Mouse (Mus musculus) kidney, embryonic 14.5 days (tissue): ENCODE data around the gene Tmem123. TPM values are rescaled to one million over a fixed set of nuclear protein-coding genes. Genes with fewer than 3 reads are reported as not detected.

Experiments used
- ATAC-seq: fragments of 200-750 bp; cut with Nextera tagmentation; 2 replicates; pipeline ENCODE4 v1.8.0; 2017; ENCODE audit warnings: moderate number of reproducible peaks, mild to moderate bottlenecking, moderate TSS enrichment, moderate library complexity; ENCODE audit not compliant: low FRiP score, low TSS enrichment
- H3K27ac ChIP-seq: fragments of 300-500 bp; sonication (generic); 2 replicates; pipeline ENCODE4 v1.5.1; 2014; ENCODE audit warnings: low read depth, mild to moderate bottlenecking, low read length, moderate library complexity, mixed read lengths
- H3K27me3 ChIP-seq: fragments of 300-500 bp; sonication (generic); 2 replicates; pipeline ENCODE4 v1.6.1; 2014; ENCODE audit warnings: mild to moderate bottlenecking, low read length; ENCODE audit not compliant: control insufficient read depth, insufficient read depth
- H3K36me3 ChIP-seq: fragments of 300-500 bp; sonication (generic); 2 replicates; pipeline ENCODE4 v1.6.1; 2014; ENCODE audit warnings: low read length, mixed read lengths; ENCODE audit not compliant: control insufficient read depth, insufficient read depth
- H3K4me1 ChIP-seq: fragments of 300-500 bp; sonication (generic); 2 replicates; pipeline ENCODE4 v1.6.1; 2014; ENCODE audit warnings: low read length, mixed read lengths; ENCODE audit not compliant: control insufficient read depth, insufficient read depth
- H3K4me2 ChIP-seq: fragments of 300-500 bp; sonication (generic); replicated peaks from 2 replicates; pipeline ENCODE4 v1.6.1; 2014; ENCODE audit warnings: low read depth, mild to moderate bottlenecking, low read length
- H3K4me3 ChIP-seq: fragments of 300-500 bp; sonication (generic); 2 replicates; pipeline ENCODE4 v1.5.1; 2014; ENCODE audit warnings: mild to moderate bottlenecking, low read length
- H3K9ac ChIP-seq: fragments of 300-500 bp; sonication (generic); 2 replicates; pipeline ENCODE4 v1.6.1; 2014; ENCODE audit warnings: low read depth, mild to moderate bottlenecking, low read length, moderate library complexity
- H3K9me3 ChIP-seq: fragments of 300-500 bp; sonication (generic); 2 replicates; pipeline ENCODE4 v1.6.1; 2016; ENCODE audit warnings: low read length; ENCODE audit not compliant: control insufficient read depth
- WGBS: fragments of 180-500 bp; shearing (Covaris S2); extraction: QIAGEN DNeasy Blood & Tissue Kit; methylation state at CpG from one replicate; pipeline ENCODE4 v1.1.7; 2014; 5-methylcytosine and 5-hydroxymethylcytosine counted together
- polyA plus RNA-seq: library from polyadenylated mRNA; unstranded; fragments of >200 nt; fragmentation: Nextera tagmentation; extraction: Ambion mirVana; gene quantifications from 2 replicates; pipeline ENCODE4 v1.2.1, GENCODE M21; 2014

The Tmem123 gene
- polyA plus RNA-seq, 1 experiment from 2014 or later: 114 TPM

- peaks cover 7% of the 10 kb centered on the region; the same call in 1 of the 2 replicates for H3K36me3 ChIP-seq
- H3K4me3 ChIP-seq: no peak overlapping the region
- no peak overlapping the region for H3K9ac ChIP-seq
- H3K4me2 ChIP-seq: no peak overlapping the region
- WGBS: 92% methylated on average over 4 of the region's 4 CpGs
- H3K27me3 ChIP-seq: no peaks in the 10 kb centered on the region
- ATAC-seq: no peak
- H3K4me1 ChIP-seq: peaks cover 7% of the 10 kb centered on the region; the same call in 1 of the 2 replicates
- no peak overlapping the region for H3K27ac ChIP-seq
- H3K9me3 ChIP-seq: no peaks in the 10 kb centered on the region
These were observed 64.9 kb downstream of the Tmem123 start for GRCm38 (mm10) chr9:7828706-7829105.

DNA sequence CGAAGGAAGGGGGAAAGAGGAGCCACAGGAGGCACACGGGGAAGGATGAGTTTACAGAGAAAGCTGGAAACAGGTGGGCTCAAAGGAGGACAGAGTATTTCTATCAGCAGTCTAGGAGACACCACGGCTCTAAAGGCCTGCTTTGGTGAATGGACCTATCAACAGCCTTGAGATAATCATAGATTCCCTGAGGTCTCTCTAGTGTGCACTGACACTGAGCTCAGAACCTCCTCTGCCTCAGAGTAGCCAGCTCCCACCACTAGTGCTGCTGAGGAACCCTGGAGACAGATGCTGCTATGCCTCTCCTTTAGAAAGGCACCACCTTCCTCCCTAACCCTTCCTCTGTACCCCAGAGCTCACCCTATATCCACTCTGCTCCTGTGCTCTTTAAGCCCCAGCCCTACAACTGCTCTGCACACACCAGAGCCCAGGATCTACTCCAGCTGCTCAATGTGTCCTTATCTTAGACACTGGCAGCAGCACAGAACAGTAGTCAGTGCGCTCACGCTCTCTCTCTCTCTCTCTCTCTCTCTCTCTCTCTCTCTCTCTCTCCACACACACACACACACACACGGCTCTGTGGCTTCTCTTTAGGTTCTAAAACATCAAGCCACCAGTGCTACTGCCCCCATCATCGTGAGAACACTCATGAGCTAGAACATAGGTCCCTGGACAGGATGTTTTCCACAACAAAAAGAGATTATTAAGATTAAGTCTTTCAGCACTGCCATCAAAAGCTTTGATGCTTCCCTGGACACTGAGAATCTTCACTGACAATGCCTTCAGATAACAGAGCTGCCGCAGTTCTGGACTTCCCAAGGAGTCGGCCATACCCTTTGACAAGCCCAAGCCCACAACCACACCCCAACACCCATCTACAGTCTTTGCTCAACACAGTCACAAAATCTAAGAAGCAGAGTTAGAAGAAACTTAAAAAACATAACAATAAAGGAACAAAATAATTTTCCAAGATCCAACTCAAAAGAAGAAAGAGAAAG lies 66.0 kb downstream of the Tmem123 start:
- no peaks in the 10 kb centered on the region for H3K9me3 ChIP-seq
- H3K27ac ChIP-seq: no peak overlapping the region
- peaks cover 11% of the 10 kb centered on the region for H3K36me3 ChIP-seq
- 86% methylated on average over 9 of the region's 9 CpGs for WGBS
- no peak; the same call in 1 of the 2 replicates for ATAC-seq
- peaks cover 7% of the 10 kb centered on the region; the same call in 1 of the 2 replicates for H3K4me1 ChIP-seq
- H3K4me2 ChIP-seq: no peak overlapping the region; the same call in 1 of the 2 replicates
- H3K4me3 ChIP-seq: no peak overlapping the region; the same call in 1 of the 2 replicates
- H3K9ac ChIP-seq: no peak overlapping the region
- H3K27me3 ChIP-seq: no peaks in the 10 kb centered on the region

- Histone ChIP-seq H3K27ac (no peak overlapping the region), H3K36me3 (peaks cover 11% of the 10 kb centered on the region), H3K4me2 (no peak overlapping the region; the same call in 1 of the 2 replicates), H3K9me3 (no peaks in the 10 kb centered on the region), H3K27me3 (no peaks in the 10 kb centered on the region), H3K9ac (no peak overlapping the region), H3K4me1 (peaks cover 7% of the 10 kb centered on the region; the same call in 1 of the 2 replicates), H3K4me3 (no peak overlapping the region)
- WGBS: 90% methylated on average over 6 of the region's 6 CpGs
- no peak for ATAC-seq
These were observed 69.6 kb downstream of the Tmem123 start for GRCm38 (mm10) chr9:7833421-7833820.

DNA sequence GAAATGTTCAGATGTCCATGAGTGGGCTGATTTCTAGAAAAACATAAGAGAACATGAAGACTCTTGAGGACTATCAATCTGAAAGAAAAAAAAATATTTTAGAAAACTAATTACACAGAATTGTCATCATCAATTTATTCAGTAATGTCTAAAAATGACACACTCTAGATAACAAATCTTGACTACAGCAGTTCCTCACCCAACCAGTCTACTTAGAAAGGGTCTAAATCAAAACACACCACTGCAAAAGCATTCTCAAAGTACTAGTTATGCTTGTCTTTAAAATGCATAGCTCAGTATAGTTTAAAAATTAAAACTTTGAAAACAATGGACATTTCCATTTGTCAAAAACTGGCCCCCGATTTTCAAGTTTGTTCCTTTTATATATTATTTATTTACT lies 71.5 kb downstream of the Tmem123 start:
- H3K4me1 ChIP-seq: peaks cover 7% of the 10 kb centered on the region; the same call in 1 of the 2 replicates
- no peak overlapping the region for H3K27ac ChIP-seq
- no peak for ATAC-seq
- WGBS: 86% methylated on average over 1 of the region's 1 CpGs
- no peak overlapping the region for H3K4me3 ChIP-seq
- H3K27me3 ChIP-seq: no peaks in the 10 kb centered on the region
- H3K4me2 ChIP-seq: peak overlapping the region; percentile 30; the same call in 1 of the 2 replicates
- H3K36me3 ChIP-seq: peaks cover 11% of the 10 kb centered on the region
- no peaks in the 10 kb centered on the region for H3K9me3 ChIP-seq
- H3K9ac ChIP-seq: no peak overlapping the region

DNA sequence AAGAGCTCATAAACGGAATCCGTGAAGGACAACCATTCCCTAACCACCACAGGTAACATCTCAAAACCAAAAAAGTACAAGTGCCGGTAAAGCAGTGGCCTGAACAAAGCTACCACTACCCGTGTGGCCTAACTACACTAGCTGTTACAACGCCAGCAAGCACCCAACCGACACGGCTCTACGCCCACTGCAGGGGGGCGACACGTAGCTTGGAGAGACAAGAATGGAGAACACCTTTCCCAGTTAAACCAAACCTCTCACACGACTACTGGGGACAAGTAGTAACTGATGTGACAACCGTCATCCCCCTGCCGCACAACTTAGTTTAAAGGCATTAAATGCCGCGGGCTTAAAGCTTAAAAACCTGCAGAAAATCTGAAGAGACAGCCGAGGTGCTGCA lies 72.5 kb downstream of the Tmem123 start:
- no peaks in the 10 kb centered on the region for H3K27me3 ChIP-seq
- ATAC-seq: peak; percentile 53; the same call in 1 of the 2 replicates
- WGBS: under 1% methylated on average over 16 of the region's 16 CpGs

DNA sequence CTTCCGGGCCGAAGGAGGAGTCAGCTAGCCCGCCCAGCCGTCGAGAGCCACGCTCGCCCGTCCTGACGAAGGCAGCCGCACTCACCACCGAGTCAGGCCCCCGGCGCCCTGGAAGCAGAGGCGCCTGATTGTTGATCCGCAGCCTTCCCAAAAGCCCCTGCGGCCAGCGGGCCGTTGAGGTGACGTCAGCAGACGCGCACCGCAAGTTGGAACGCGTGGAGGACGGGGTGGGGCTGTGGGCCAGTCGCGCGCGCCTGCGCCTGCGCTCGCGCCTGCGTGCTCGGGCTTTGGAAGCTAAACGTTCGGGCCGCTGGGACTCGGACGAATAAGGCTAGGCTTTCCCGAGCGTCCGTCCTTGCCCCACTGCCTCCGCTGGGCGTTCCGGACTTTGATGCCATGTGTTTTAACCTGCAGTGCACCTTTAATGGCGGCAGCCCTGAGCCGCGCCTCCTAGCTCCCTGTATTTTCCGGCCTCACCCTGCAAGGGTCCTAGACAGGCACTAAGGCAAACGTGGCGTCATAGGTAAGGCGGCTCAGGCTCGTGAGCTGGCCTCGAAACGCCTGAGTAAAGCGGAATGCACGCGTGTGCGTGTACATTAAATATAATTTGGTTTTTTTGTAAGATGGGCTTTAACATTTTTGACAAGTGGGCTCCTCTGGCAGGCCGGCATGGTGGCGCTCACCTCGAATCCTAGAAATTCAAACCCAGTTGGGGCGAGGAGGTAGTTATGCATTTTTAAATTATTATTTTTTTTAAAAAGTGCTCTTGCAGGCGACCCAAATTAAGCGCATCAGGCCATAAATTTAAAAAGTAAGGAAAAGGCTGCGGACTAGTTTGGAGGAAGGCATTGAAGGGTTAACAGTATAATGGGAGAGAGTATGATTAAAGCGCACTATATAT lies 73.3 kb downstream of the Tmem123 start, which contains the start of gene Birc2:
Gene Birc2 (minus strand): TSS at position 160 of the 901 bp plus-strand sequence.
- H3K9ac ChIP-seq: peak within 1 kb of the TSS; percentile 85
- peak within 1 kb of the TSS; percentile 74 for H3K4me2 ChIP-seq
- no peaks in the 10 kb centered on the region for H3K9me3 ChIP-seq
- H3K27ac ChIP-seq: peak within 1 kb of the TSS; percentile 98
- H3K27me3 ChIP-seq: no peaks in the 10 kb centered on the region
- peaks cover 11% of the 10 kb centered on the region for H3K36me3 ChIP-seq
- ATAC-seq: peak; percentile 98
- H3K4me1 ChIP-seq: peaks cover 7% of the 10 kb centered on the region; the same call in 1 of the 2 replicates
- under 1% methylated on average over 67 of the region's 68 CpGs for WGBS
- peak within 1 kb of the TSS; percentile 50 for H3K4me3 ChIP-seq

More for the DNA sequence above, 72.5 kb downstream of the Tmem123 start:
- H3K4me3 ChIP-seq: peak overlapping the region; percentile 50
- peak overlapping the region; percentile 85 for H3K9ac ChIP-seq
- H3K36me3 ChIP-seq: peaks cover 11% of the 10 kb centered on the region
- H3K4me1 ChIP-seq: peaks cover 7% of the 10 kb centered on the region; the same call in 1 of the 2 replicates
- peak overlapping the region; percentile 74 for H3K4me2 ChIP-seq
- H3K9me3 ChIP-seq: no peaks in the 10 kb centered on the region
- H3K27ac ChIP-seq: peak overlapping the region; percentile 98

DNA sequence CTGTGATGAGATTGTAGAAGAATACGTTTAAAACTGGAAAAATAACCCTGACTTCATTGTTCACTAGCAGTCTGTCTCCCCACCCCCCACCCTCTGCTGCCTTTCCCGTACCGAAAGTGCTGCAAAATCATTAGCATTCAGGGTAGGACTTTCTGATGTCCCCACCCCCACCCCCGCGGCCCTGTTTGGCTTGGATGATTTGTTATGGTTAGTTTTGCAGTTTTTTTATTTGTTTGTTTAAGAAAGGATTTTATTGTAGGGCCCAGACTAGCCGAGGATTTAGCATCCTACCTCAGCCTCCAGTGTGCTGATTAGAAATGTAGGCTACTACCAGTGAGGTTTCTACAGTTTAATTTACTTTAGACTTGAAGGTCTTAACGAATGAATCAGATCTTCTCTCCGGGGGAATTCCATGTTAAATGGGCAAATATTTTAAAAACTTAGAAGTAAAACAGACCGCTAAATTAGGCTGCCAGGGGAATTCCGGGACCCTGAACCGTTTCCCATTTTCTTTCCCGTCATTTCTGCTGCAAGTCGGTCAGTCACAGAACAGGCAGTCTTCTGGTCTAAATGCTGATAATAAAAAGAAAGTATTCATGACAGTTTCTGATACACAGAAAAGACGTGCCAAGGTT lies 74.1 kb downstream of the Tmem123 start:
- 16% methylated on average over 14 of the region's 14 CpGs for WGBS
- H3K4me1 ChIP-seq: peaks cover 7% of the 10 kb centered on the region; the same call in 1 of the 2 replicates
- peak overlapping the region; percentile 85 for H3K9ac ChIP-seq
- peak; percentile 13; the same call in 1 of the 2 replicates for ATAC-seq
- H3K9me3 ChIP-seq: no peaks in the 10 kb centered on the region
- peaks cover 11% of the 10 kb centered on the region for H3K36me3 ChIP-seq
- H3K27ac ChIP-seq: peak overlapping the region; percentile 98
- H3K4me3 ChIP-seq: peak overlapping the region; percentile 50
- H3K27me3 ChIP-seq: no peaks in the 10 kb centered on the region
- H3K4me2 ChIP-seq: peak overlapping the region; percentile 74

GRCm38 (mm10) chr9:7841221-7841620 lies 77.4 kb downstream of the Tmem123 start:
- Histone ChIP-seq H3K27ac (no peak overlapping the region), H3K27me3 (no peaks in the 10 kb centered on the region), H3K4me1 (no peaks in the 10 kb centered on the region), H3K36me3 (no peaks in the 10 kb centered on the region), H3K4me2 (no peak overlapping the region), H3K9me3 (no peaks in the 10 kb centered on the region), H3K4me3 (no peak overlapping the region), H3K9ac (no peak overlapping the region)
- ATAC-seq: no peak
- WGBS: 58% methylated on average over 6 of the region's 6 CpGs
